Mouse (Mus musculus) hindbrain, postnatal 0 days (tissue): ENCODE results near the gene Gcnt1. TPM values are rescaled to one million over a fixed set of nuclear protein-coding genes. Genes with fewer than 3 reads are reported as not detected.

Source experiments
- ATAC-seq: fragments of 200-750 bp; cut with Nextera tagmentation; 2 replicates; pipeline ENCODE4 v1.8.0; 2017; ENCODE audit warnings: mild to moderate bottlenecking, moderate TSS enrichment, moderate library complexity
- DNase-seq: peaks from one replicate; pipeline ENCODE4 v3.0.0-alpha.2; 2015; ENCODE audit warnings: low spot score
- H3K27ac ChIP-seq: fragments of 300-500 bp; sonication (generic); 2 replicates; pipeline ENCODE4 v1.5.1; 2014; ENCODE audit warnings: mild to moderate bottlenecking
- H3K27me3 ChIP-seq: fragments of 300-500 bp; sonication (generic); 2 replicates; pipeline ENCODE4 v1.6.1; 2014; ENCODE audit warnings: low read length, mixed read lengths; ENCODE audit not compliant: insufficient read depth
- H3K36me3 ChIP-seq: fragments of 300-500 bp; sonication (generic); 2 replicates; pipeline ENCODE4 v1.6.1; 2014; ENCODE audit warnings: low read length, mixed read lengths; ENCODE audit not compliant: insufficient read depth
- H3K4me1 ChIP-seq: fragments of 300-500 bp; sonication (generic); 2 replicates; pipeline ENCODE4 v1.6.1; 2014; ENCODE audit warnings: antibody characterized with exemption, low read length, mixed read lengths; ENCODE audit not compliant: insufficient read depth
- H3K4me2 ChIP-seq: fragments of 300-500 bp; sonication (generic); 2 replicates; pipeline ENCODE4 v1.6.1; 2014; ENCODE audit warnings: low read depth, mild to moderate bottlenecking, low read length, moderate library complexity, mixed read lengths
- H3K4me3 ChIP-seq: fragments of 300-500 bp; sonication (generic); 2 replicates; pipeline ENCODE4 v1.5.1; 2014; ENCODE audit warnings: low read length
- H3K9ac ChIP-seq: fragments of 300-500 bp; sonication (generic); replicated peaks from 2 replicates; pipeline ENCODE4 v1.6.1; 2014; ENCODE audit warnings: mild to moderate bottlenecking, low read length, moderate library complexity, mixed read lengths
- H3K9me3 ChIP-seq: fragments of 300-500 bp; sonication (generic); 2 replicates; pipeline ENCODE4 v1.6.1; 2016; ENCODE audit warnings: low read length, mixed read lengths
- CTCF ChIP-seq: IDR thresholded peaks from 2 replicates; pipeline ENCODE4 v1.5.1; 2016; ENCODE audit warnings: antibody characterized with exemption, control low read depth, low read depth
- WGBS: fragments of 180-500 bp; shearing (Covaris S2); extraction: QIAGEN DNeasy Blood & Tissue Kit; methylation state at CpG from one replicate; pipeline ENCODE4 v1.1.7; 2014; 5-methylcytosine and 5-hydroxymethylcytosine counted together
- polyA plus RNA-seq: library from polyadenylated mRNA; unstranded; fragments of >200 nt; fragmentation: Nextera tagmentation; extraction: Ambion mirVana; gene quantifications from 2 replicates; pipeline ENCODE4 v1.2.1, GENCODE M21; 2015
- total RNA-seq: library from RNA; depleted of rRNA; stranded (reverse); fragments of >200 nt; gene quantifications from 2 replicates; pipeline ENCODE4 v1.2.3, GENCODE M21; 2014

The Gcnt1 gene
- total and polyA plus RNA-seq, 2 experiments from 2014 or later = 0.34 to 1.9 TPM

DNA sequence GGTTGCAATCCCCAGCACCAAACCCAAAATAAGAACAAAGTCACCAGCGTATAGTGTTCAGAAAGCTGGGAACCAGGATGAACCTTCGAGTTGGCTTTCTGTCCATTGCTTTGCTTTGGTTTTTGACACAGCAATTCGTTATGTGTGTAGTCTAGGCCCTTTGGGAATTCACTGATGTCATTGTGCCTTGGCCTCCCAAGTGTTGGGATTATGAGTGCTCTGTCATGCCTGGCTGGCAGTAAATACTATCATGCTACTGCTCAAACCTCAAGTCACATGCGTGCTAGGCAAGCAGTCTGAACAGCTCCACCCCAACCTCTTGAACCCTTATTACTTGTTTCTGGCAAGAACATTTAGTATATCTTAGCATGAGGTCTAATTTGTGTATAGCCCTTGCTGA, 30.5 kb upstream of the Gcnt1 start:
- no peak for TF ChIP-seq CTCF
- WGBS = 88% methylated on average over 4 of the region's 4 CpGs

DNA sequence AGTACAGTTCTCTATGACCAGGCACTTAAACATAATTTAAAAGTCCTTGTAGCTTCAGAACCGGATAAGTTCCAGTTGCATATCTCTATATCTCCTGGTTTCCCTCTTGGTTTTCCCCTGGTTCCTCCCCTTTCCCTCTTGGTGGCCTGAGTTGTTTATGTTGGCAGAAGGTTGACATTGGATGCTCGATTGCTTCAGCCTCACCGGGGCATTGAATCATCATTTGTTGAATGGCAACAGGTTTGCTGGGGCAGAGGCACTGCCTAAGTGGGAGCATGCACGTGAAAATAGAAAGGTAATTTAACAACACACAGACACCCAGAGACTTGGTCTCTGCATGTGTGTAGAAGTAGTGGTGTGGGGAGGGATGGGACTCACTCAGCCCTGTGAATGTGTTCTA, 27.9 kb upstream of the Gcnt1 start:
- no peaks in the 10 kb centered on the region for H3K27me3 ChIP-seq
- no peak overlapping the region for H3K4me2 ChIP-seq
- ATAC-seq = no peak
- H3K9ac ChIP-seq = no peak overlapping the region
- DNase-seq = no peak
- no peak overlapping the region for H3K27ac ChIP-seq
- no peak overlapping the region for H3K4me3 ChIP-seq
- H3K36me3 ChIP-seq = peaks cover 20% of the 10 kb centered on the region; the same call in 1 of the 2 replicates
- H3K9me3 ChIP-seq = no peaks in the 10 kb centered on the region
- TF ChIP-seq CTCF = no peak
- H3K4me1 ChIP-seq = no peaks in the 10 kb centered on the region
- 89% methylated on average over 4 of the region's 4 CpGs for WGBS

More for the DNA sequence above, 30.5 kb upstream of the Gcnt1 start:
- Histone ChIP-seq H3K9me3 (no peaks in the 10 kb centered on the region), H3K27ac (no peak overlapping the region), H3K36me3 (peaks cover 20% of the 10 kb centered on the region; the same call in 1 of the 2 replicates), H3K9ac (no peak overlapping the region), H3K4me3 (no peak overlapping the region), H3K27me3 (no peaks in the 10 kb centered on the region), H3K4me2 (no peak overlapping the region), H3K4me1 (no peaks in the 10 kb centered on the region)
- ATAC-seq (no peak), DNase-seq (no peak)

DNA sequence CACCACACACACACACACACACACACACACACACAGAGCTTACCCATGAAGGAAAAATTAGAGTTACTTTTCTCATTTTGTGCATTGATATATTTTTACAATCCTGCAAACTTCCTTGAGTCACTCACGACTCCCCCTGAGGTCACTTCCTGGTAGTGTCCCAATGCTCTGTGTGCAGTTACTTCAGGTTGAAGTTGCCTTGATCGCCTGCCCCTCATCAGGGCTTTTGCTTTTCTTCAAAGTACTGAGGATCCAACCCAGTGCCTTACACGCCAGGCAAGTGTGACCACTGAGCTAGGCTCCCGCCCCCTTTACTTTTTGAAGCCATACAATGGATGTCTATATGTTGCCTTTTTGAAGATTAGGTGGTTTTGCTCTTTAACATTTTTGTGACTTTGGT, 27.3 kb upstream of the Gcnt1 start:
- no peak overlapping the region for H3K27ac ChIP-seq
- peaks cover 20% of the 10 kb centered on the region; the same call in 1 of the 2 replicates for H3K36me3 ChIP-seq
- WGBS = 88% methylated on average over 4 of the region's 4 CpGs
- DNase-seq = no peak
- TF ChIP-seq CTCF = no peak
- H3K9me3 ChIP-seq = no peaks in the 10 kb centered on the region
- peaks cover 3% of the 10 kb centered on the region; the same call in 1 of the 2 replicates for H3K4me1 ChIP-seq
- no peak overlapping the region for H3K4me3 ChIP-seq
- H3K4me2 ChIP-seq = no peak overlapping the region
- ATAC-seq = no peak
- no peaks in the 10 kb centered on the region for H3K27me3 ChIP-seq
- no peak overlapping the region for H3K9ac ChIP-seq

DNA sequence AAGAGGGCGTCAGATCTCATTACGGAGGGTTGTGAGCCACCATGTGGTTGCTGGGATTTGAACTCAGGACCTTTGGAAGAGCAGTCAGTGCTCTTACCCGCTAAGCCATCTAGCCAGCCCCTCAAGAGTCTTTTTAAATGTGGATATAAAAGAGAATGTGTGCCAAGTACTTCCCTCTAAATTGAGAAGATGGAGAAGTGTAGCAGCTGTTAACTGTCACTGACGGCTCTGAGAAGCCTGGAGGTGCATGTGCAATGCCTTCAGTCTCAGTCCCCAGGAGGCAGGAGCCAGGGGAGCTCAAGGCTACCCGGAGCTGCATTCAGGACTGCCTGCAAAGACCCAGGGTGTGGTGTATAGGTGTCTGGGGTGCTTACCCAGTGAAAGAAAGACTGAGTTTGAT, 25.3 kb upstream of the Gcnt1 start:
- Histone ChIP-seq H3K9me3 (no peaks in the 10 kb centered on the region), H3K27ac (no peak overlapping the region), H3K27me3 (no peaks in the 10 kb centered on the region), H3K4me3 (no peak overlapping the region), H3K4me2 (no peak overlapping the region), H3K4me1 (peaks cover 6% of the 10 kb centered on the region; the same call in 1 of the 2 replicates), H3K36me3 (peaks cover 20% of the 10 kb centered on the region; the same call in 1 of the 2 replicates), H3K9ac (no peak overlapping the region)
- no peak for DNase-seq
- WGBS = 71% methylated on average over 5 of the region's 5 CpGs
- no peak for ATAC-seq
- no peak for TF ChIP-seq CTCF

DNA sequence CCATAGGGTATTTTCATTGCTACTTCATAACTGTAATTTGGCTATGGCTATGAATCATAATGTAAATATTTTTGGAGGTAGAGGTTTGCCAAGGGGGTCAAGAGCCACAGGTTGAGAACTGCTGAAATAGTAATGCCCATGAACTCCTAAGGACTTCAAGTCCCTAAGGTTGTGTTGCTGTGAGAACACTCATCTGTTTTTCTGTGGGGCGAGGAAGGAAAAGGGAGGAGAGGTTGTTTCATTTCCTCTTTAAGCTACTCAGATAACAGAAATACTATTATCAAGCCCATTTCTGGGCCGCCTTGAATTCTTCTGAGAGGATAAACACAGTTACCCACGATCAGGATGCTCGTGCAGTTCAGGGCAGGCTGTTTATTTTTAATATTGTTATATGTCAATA, 24.2 kb upstream of the Gcnt1 start:
- Histone ChIP-seq H3K4me1 (peaks cover 6% of the 10 kb centered on the region; the same call in 1 of the 2 replicates), H3K27ac (no peak overlapping the region), H3K36me3 (peaks cover 20% of the 10 kb centered on the region; the same call in 1 of the 2 replicates), H3K9me3 (no peaks in the 10 kb centered on the region), H3K4me3 (no peak overlapping the region), H3K9ac (no peak overlapping the region), H3K27me3 (no peaks in the 10 kb centered on the region), H3K4me2 (no peak overlapping the region)
- DNase-seq = no peak
- ATAC-seq = no peak
- 91% methylated on average over 4 of the region's 4 CpGs for WGBS
- no peak for TF ChIP-seq CTCF

DNA sequence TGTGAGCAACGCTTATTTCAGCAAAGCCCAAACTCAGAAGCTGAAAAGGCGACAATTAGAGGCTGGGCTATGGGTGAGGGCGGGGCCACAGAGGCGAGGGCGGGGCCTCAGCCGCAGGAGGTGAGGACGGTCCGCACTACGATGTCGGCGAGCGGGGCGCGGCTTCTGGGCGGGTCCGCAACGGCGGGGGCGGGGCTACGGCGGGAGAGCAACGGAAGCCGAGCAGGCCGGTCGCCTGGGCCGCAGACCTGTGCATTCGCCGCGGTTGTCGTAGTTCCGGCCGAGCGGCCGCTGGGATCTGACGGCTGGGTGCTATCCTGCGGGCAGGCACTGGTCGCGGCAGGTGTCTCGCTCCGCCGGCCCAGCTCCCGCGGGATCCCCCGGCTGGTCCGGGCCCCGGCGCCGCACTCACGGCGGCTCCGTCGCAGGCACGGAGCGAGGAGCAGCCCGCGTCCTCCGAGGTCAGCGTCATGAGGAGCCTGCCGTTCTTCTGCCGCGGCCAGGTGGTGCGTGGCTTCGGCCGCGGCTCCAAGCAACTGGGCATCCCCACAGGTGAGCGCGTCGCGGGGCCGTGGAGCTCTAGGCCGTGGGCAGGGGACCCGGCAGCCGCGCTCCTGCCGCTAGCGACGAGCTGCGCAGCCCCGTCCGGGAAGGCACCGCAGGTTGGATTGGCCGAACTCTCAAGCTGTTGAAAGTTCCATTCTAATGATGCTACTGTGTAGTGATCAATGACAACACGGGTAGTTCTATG, 21.4 kb upstream of the Gcnt1 start, which contains the start of gene Rfk:
TSS of gene Rfk (plus strand) at position 203 of the 751 bp plus-strand sequence.
- Histone ChIP-seq H3K4me2 (peak within 1 kb of the TSS; percentile 81), H3K36me3 (peaks cover 5% of the 10 kb centered on the region; the same call in 1 of the 2 replicates), H3K4me3 (peak within 1 kb of the TSS; percentile 91), H3K9me3 (no peaks in the 10 kb centered on the region), H3K9ac (peak within 1 kb of the TSS; percentile 92), H3K4me1 (peaks cover 6% of the 10 kb centered on the region; the same call in 1 of the 2 replicates), H3K27ac (peak within 1 kb of the TSS; percentile 81), H3K27me3 (no peaks in the 10 kb centered on the region)
- DNase-seq (peak; percentile 94), ATAC-seq (peak; percentile 97)
- no peak for TF ChIP-seq CTCF
- WGBS = under 1% methylated on average over 77 of the region's 83 CpGs

DNA sequence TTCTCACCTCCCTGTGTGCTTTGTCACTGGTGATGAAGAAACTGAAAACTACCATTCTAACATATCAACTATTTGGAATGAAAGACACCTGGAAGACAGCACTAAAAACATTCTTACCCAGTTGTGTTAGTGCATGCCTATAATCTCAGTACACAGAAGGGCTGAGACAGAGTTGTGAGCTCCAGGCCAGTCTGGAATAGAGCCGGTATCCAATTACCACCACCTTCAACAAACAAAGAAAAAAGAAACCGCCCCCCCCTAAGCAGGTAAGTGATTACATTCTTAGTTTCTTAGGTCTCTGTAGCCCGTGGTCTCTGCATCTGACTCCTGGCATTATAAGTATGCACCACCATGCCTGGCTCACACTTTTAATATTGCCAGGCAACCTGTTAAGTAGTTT, 20.2 kb upstream of the Gcnt1 start:
- Histone ChIP-seq H3K4me2 (no peak overlapping the region), H3K27ac (no peak overlapping the region), H3K9ac (no peak overlapping the region), H3K4me1 (peaks cover 6% of the 10 kb centered on the region; the same call in 1 of the 2 replicates), H3K4me3 (no peak overlapping the region), H3K36me3 (no peaks in the 10 kb centered on the region; the same call in 1 of the 2 replicates), H3K27me3 (no peaks in the 10 kb centered on the region), H3K9me3 (no peaks in the 10 kb centered on the region)
- no peak for DNase-seq
- 25% methylated on average over 3 of the region's 3 CpGs for WGBS
- no peak for TF ChIP-seq CTCF
- no peak for ATAC-seq
